Mouse (Mus musculus): ENCODE results near the gene Sgsm3.
A peak's percentile ranks its signal among the peaks of the same experiment; 100 is the strongest.
"Not testable (repeated sequence)": the region's sequence is repeated elsewhere in the genome, so short reads cannot be mapped to it uniquely, and the experiment has no call there.

Gene Sgsm3

DNA sequence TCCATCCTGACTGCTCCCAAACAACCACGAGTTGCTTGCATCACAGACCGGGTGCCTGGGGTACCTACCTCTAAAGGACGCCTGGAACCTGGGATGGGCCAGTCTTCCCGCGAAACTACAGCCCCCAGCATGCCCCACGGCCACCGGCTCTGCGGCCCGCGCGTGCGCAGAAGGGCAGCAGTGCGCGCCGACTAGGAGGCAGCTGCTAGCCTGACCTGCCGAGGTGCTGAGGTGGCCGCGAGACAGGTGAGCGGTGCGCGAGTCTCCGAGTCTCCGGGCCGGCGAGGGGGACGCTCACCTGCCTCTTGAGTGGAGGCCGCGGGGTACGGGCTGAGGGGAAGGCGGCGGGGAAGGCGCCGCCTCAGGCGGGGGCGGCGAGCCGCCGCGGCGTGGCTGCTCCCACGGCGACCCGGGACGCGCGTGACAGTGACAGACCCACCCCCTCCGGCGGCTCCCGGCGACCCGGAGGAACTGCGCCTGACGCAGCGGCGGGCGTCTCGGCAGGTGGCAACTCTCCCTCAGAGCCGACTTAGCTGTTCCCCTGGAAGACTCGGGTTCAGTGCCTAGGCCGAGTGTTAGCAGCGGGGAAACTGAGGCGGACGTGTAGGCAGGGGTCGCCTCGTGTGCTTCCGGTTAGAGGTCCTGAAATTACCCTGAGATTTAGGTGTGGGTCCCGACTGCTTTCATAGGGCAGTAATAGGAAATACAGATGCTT lies at the start of gene Sgsm3:
Sgsm3 (plus strand) TSS at position 146 of the 715 bp plus-strand sequence.
- DNase-seq = peak; percentile 86 to 87

GRCm38 (mm10) chr15:80928811-80929355 lies 48.7 kb upstream of the Sgsm3 start:
- DNase-seq = no peak

DNA sequence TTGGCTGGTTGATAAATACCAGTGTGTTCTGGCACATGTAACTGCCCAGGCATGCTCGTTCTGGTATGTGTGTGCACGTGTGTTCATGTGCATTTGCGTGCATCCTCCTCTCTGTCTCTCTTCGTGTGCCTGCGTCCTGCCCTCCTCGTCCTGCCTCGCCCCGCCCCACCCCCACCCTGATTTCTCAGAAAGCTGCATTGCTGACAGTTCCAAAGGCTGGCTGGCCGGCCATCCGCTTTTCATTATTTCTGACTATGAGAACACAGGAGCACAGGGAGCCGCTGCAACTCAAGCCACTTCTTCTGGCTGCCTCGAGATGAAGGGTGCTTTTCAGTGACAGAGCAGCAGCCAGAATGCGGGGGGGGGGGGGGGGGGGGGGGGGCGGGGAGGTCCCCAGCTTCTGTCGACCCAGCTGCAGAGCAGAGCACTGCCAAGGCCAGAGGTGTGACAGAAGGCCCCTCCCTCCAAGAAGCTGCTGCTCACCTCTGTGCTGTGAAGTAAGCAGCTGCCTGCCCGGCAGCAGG lies 47.5 kb upstream of the Sgsm3 start:
- DNase-seq = no peak

DNA sequence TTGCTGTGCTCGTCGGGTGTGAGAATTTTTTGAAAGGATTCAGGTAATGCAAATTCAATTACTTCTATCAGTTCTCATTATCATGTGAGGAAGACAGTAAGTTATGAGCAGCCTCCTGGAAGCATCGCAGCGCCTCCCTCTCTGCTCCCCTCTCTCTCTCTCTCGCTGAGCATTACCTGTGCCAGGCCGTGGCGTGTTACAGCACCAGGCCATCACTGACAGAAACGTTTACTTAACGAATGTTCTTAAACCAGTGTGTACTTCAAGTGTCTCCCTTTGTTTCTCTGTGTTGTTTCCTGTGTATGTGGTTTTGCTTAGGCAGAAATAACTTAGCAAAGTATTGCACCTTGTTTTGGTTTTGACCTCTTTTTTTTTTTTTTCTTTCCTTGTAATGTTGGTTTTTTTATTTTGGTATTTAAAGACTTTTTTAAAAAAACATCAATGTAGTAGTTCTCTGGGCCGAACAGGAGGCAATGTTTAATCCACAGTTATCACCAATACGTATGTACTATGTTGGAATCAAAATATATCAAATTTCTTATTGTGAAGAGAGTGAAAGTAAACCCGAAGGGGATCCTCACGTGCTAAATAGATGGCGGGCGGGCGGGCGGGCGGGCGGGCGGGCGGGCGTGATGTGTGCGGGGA lies 46.8 kb upstream of the Sgsm3 start:
- not testable (repeated sequence) for DNase-seq

DNA sequence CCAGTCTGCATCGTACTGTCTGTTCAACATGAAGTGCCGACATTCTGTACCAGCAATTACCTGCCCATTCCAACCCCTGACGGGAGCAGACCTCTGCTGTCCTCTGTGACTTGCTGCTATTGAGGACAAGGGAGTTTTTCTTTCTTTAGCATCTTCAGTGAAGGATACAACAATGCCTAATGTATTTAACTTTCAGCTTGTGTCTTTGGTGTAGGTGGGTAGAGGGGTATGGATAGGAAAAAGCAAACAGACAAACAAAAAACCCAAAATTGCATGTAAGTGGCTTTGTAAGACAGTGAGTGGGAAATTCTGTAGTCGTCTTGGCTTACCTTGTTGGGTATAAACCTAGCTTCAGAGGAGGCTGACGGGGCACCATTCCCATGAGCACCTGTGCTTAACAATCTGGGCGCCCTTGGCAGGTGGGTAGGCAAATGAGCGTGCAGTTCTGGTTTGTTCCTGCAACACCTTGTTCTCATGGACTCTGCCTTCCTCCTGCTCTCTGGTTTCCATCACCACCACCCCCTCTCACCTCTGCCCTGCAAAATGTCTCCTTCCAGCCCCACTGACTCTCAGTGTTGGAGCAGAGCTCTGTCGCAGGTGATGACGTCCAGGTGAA lies 46.1 kb upstream of the Sgsm3 start:
- no peak for DNase-seq

GRCm38 (mm10) chr15:80934841-80935240 lies 42.7 kb upstream of the Sgsm3 start:
- no peak for DNase-seq

GRCm38 (mm10) chr15:80936686-80937085 lies 40.9 kb upstream of the Sgsm3 start:
- no peak for DNase-seq

DNA sequence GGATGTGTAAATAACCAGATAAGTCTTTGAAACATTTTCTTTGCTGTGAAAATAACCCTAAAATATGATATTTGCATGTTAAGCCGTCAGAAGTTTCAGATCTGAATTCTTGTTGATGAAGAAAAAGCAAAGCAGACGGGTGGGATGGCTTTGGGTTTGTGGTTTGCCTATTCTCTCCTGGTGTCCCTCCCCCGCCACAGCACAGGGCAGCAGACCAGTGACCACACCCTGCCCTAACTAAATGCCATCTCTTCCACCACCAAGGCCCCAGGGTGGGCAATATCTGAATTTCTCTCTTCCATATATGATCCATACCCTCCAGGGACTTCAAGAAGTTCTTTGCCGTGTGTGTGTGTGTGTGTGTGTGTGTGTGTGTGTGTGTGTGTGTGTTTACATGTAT lies 39.0 kb upstream of the Sgsm3 start:
- peak in 1 of 2 experiments; percentile 4 for DNase-seq

- no peak for DNase-seq
These were observed 38.2 kb upstream of the Sgsm3 start for GRCm38 (mm10) chr15:80939401-80939800.

GRCm38 (mm10) chr15:80941468-80942040 lies 36.0 kb upstream of the Sgsm3 start:
- no peak for DNase-seq

DNA sequence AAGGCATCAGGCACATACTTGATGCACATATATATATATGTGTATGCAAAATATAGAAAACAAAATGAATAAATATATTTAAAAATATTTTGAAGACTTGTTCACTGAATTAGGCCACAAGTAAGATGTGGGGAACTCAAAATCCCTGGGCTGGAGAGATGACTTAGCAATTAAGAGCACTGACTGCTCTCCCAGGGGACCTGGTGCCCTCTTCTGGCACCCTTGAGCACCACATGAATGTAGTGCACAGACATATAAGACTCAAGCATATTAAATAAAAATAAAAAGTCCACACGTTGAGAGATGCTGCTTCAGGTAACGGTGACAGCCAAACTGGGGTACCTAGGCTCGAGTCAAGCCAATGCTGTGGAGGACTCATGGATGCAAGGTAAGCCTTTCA lies 31.7 kb upstream of the Sgsm3 start:
- peak; percentile 63 to 65 for DNase-seq

DNA sequence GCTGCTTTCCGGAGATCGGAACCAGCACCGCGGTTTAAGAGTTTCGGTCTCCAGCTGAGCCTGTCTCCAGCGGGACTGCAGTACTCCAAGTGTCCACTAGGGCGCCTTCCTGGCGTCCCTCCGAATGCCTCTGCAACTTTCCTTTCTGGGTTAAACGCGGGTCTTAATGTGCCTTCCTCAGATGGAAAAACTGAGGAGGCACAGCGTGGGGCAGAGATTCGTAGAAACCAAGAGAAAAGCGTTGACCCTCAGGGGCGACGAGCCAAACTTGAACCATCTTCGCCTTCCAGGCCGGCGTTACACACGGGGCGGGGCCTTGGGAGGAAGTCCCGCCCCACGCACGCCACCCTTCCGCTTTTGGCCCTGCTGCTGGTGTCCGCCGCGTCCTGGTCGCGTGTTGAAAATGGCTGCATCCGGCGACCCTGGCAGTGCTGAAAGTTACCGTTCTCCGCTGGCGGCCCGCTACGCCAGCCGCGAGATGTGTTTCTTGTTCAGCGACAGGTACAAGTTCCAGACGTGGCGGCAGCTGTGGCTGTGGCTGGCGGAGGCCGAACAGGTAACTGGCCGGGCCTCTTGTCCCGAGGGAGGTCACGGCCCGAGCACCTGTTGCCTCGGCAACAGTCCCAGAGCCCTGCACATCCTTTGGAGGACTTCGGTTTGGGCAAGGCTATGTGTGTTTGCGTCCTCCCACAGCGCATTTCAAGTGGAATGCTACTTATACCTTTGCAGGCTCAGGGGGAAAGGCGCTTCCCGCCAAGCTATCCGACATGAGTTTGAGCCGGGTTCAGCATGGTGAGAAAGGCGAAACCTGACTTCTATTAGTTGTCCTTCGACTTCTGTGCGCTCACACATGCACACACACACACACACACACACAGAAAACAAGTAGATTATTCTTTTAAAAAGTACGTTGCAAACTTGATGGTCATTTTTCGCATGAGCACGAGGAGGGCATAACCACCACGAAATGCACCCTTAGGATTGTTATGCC lies 29.1 kb upstream of the Sgsm3 start, which contains the start of gene Adsl:
Adsl (plus strand) TSS at position 346 of the 991 bp plus-strand sequence.
- peak; percentile 90 to 93 for DNase-seq

- peak in 1 of 2 experiments; percentile 6 for DNase-seq
These were observed 28.1 kb upstream of the Sgsm3 start for GRCm38 (mm10) chr15:80949431-80949830.

- DNase-seq = no peak
These were observed 27.5 kb upstream of the Sgsm3 start for GRCm38 (mm10) chr15:80950055-80950454.

- no peak for DNase-seq
These were observed 23.6 kb upstream of the Sgsm3 start for GRCm38 (mm10) chr15:80953971-80954370.

- DNase-seq = no peak
These were observed 22.7 kb upstream of the Sgsm3 start for GRCm38 (mm10) chr15:80954861-80955260.

GRCm38 (mm10) chr15:80955836-80956438 lies 21.6 kb upstream of the Sgsm3 start:
- no peak for DNase-seq

DNA sequence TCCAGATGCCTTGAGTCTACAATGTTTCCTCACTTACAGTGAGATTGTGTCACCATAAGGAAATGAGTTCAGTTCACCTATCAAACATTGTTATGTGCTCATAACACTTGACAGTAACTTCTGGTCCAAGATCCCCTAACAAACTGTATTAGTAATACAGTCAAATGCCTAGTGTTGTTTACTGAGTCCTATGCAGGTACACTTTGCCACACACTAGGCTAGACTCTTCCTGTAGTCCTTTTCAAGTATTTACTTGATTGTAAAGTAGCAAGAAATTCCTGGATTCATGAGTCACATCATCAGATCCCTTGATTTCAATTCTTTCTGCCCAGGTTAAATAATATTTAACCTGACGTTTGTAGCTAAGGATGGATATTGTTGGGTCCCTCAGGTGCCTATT lies 8.2 kb upstream of the Sgsm3 start:
- no peak for DNase-seq

GRCm38 (mm10) chr15:80974311-80974710 lies 3.3 kb upstream of the Sgsm3 start:
- DNase-seq = no peak

DNA sequence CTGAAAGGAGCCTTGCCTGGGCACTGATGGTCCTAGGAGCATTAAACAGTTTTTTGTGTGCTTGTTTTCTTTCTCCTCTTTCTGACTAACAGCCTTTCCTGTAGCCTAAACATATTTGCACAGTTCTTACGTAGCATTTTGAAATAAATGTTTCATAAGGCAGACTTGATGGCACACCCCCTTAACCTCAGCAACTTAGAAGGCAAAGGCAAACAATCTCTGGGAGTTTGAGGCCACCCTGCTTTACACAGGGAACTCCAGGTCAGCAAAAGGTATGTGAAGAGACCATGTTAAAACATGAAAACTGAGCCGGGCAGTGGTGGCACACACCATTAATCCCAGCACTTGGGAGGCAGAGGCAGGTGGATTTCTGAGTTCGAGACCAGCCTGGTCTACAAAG lies 1.9 kb upstream of the Sgsm3 start:
- DNase-seq = no peak

- no peak for DNase-seq
These were observed 2.0 kb downstream of the Sgsm3 start for GRCm38 (mm10) chr15:80979611-80980010.
